Mouse (Mus musculus) lung, postnatal 25 days (tissue): ENCODE results near the gene Myo10.

Source experiments
- DNase-seq: peaks from one replicate; pipeline ENCODE4 v3.0.0; 2022; ENCODE audit warnings: low spot score

Myo10 gene

DNA sequence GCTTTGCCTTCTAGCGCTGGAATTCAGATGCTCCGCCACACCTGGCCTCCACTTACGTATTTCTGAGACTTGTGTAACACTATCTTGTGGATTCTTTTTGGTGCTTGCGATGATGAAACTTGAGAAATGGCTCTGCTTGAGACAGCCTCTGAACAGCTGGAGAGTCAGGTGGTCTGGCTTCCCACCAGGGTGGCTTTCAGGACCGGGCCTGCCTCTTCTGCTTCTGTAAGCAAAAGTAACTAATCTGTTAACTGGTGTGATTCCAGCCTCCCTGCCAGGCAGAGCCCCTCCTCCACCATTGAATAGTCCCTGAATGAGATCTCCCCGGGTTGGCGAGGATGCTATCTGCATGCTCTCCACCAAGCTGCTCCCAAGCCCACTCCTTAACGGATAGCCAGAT is 140.0 kb downstream of the Myo10 start:
- peak; percentile 14 for DNase-seq

DNA sequence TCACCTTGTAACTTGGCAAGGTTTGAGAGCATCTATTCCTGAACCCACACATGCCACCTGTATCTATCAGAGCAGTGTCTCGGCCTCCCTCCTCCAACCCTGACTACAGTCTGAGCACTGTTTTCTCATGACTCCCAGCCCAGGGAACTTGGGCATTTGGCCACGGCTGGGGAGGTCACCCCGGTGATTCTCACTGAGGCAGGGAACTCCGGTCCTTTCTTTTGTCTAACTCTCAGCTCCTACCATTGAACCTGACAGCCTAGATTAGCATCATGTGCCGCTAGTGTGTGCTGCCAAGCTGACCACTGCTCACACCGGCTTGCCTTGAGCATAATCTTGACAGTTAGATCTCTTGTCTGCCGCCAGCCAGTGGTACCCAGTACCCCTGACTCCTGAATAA is 140.8 kb downstream of the Myo10 start:
- no peak for DNase-seq

DNA sequence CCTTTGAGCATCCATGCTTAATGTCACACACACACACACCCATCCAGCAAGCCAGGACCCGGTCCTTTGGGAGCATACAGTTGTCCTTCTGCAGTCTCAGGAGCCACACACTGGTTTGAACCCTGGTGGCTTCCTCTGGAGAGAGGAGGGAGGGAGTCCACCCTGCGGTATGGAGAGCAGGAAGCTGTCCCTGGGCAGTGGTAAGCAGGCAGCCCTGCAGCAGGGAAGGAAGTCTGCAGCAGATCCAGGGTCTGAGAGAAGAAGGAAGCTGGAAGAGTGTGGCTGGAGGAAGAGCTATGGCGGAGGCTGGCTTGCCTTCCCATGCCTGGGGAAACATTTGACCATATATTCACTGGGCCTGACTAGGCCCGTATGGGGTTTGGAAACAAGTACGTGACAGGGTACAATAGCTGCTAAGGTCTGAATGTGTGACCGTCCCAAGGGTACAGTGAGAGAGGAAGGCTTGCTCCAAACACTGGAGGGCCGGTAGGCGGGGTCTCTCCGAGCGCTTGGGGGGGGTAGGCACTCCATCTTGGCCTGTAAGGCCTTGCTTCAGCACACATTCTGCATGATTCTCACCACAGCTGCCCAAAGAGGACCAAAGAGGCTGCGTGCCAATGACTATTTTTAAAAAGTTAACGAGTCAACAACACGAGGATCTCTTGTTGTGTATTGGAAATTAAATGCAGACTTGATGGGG is 142.5 kb downstream of the Myo10 start:
- no peak for DNase-seq

DNA sequence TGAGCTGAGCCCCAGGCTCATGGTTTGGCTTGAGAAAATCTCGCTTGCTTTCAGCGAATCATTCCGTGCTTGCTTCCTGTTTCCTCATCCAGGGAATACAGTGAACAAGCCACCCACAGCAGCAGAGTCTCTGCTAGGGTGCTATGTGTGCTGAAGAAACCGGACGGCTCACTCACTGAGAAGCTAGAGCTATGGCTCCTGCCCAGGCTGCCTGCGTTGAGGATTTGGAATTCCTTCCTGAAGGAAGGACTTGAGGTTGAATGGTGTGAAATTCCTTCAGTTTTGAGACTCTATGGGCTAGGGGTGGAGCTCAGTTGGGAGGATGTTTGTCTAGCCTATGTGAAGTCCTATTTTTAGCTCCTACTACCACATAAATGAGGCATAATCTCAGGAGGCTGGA is 145.5 kb downstream of the Myo10 start:
- peak; percentile 21 for DNase-seq

DNA sequence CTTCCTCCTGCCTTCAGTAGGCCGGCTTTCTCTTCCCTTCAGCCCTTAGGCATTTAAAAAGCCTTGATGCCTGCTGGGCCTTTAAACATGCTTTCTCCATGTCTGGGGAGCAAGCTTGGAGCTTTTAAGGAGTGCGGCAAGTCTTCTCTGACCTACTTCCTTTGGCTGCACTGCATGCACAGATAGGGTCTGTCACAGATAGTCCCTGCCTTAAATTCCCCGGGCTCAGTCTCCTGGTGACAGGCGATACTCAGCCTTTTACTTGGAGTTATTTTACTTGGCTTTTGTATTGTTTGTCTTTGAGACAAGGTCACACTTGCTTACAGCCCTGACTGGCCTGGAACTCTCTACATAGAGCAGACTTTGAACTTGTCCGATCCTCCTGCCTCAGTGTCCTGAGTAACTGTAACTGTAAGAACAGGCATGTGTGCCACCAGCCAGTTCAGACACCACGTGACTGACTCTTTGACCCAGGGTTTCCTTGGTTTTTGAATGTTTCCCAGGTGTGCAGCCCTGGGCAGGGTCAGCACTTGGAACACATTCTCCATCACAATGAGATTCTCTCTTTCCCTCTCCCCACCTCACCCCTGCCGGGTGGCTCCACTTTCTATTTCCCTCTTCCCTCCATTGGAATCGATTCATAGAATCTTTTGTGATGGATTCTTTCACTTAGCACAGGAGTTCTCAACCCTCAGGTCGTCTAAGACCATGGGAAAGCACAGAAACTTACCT is 147.4 kb downstream of the Myo10 start:
- no peak for DNase-seq

DNA sequence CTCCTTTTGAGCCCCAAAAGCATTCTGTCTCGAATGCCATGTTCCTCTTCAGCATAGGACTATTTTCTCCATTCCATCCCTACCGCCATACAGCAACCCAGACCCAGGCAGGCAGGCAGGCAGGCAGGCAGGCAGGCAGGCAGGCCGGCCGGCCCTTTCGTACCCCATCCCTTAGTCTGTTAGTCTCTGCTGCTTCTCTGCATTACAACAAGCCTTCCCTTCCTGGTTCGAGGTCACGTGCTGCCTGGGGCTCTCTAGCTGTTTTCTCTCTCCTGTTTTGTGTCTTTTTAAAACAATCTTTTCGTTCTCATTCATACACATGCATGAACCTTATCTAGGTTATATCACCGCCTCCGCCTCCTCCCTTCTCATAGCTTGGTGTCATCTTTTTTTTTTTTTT is 149.5 kb downstream of the Myo10 start:
- DNase-seq, result no peak

DNA sequence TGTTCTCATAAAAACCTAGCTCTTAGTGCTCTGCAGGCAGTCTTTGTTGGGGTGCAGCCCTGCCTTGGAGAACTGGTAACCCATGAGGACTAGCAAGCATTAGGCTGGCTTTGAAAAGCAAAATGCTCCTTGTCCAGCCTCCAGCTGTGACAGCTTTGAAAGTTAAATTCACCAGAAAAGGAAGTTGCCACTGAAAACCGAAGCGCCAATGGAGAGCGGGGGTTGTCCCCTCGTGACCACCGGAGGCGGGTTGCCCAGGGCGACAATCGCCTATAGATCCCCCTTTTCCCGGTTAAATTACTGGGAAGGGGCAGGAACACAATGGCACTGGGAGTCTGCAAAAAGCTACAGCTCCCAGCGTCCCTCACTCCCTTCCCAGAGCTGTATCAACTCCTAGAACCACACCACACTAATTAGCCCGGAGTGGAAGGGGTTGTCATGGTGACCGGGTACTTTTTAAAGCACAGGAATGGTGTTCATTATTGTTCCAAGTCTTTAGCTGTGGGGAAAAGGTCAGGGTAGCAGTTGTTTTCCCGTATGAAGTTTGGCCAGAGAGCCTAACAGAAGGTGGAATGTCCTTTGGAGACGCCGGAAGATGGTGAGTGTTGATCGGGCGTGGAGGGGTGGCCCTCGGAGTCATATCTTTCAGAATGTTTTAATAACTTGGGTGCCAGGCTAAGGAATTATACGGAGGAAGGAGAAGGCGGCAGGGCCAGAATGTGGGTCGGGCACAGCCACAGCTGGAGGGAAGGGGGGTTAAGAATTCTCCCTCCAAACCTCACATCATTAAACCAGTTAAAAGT is 151.6 kb downstream of the Myo10 start:
- peak; percentile 41 for DNase-seq

DNA sequence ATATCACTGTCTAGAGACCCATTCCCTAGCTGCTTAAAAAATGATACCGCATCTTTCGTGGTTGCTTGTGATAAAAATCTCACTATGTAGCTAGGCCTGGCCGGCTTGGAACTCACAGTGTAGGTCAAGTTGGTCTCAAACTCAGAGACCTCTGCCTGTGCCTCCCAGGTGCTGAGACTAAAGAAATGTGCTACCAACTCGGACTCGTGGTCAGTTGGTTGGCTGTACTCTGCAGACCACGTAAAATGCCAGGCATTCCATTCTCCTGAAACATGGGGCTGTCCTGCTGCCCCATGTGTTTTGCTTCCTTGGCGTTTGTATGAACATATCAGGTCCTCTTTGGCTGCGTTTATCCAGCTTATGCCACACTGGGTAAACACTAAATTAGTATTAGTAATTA is 156.6 kb downstream of the Myo10 start:
- DNase-seq, result no peak

DNA sequence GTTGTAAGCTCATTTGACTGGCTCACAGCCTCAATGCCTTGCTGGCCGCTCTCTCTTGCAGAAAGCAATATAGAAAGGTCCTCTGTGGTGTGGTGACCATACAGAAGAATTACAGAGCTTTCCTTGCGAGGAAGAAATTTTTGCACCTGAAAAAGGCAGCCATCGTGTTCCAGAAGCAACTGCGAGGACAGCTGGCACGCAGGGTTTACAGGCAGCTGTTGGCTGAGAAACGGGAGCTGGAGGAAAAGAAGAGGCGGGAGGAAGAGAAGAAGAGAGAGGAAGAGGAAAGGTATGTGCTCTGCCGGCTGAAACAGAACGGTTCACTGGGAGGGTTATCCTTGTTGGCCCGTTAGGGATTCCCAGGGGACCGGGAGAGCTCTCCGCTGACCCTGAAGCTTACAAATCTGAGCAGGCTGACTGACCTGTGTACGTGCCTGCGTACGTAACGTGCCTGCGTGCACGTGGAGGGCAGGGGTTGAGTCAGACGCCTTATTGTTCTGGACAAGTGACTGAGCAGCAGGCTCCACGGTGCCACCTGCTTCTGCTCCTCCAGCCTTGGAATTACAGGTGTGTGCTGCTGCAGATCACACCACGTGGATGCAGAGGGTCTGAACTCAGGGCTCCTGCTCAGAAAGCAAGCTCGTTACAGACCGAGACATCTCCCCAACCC is 157.3 kb downstream of the Myo10 start:
- DNase-seq, result no peak

DNA sequence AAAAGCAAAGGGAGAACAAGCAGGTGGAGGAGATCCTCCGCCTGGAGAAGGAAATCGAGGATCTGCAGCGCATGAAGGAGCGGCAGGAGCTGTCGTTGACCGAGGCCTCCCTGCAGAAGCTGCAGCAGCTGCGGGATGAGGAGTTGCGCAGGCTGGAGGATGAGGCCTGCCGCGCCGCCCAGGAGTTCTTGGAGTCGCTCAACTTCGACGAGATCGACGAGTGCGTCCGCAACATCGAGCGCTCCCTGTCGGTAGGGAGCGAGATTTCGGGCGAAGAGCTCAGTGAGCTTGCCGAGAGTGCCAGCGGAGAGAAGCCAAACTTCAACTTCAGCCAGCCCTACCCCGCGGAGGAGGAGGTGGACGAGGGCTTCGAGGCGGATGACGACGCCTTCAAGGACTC is 158.7 kb downstream of the Myo10 start:
- no peak for DNase-seq

DNA sequence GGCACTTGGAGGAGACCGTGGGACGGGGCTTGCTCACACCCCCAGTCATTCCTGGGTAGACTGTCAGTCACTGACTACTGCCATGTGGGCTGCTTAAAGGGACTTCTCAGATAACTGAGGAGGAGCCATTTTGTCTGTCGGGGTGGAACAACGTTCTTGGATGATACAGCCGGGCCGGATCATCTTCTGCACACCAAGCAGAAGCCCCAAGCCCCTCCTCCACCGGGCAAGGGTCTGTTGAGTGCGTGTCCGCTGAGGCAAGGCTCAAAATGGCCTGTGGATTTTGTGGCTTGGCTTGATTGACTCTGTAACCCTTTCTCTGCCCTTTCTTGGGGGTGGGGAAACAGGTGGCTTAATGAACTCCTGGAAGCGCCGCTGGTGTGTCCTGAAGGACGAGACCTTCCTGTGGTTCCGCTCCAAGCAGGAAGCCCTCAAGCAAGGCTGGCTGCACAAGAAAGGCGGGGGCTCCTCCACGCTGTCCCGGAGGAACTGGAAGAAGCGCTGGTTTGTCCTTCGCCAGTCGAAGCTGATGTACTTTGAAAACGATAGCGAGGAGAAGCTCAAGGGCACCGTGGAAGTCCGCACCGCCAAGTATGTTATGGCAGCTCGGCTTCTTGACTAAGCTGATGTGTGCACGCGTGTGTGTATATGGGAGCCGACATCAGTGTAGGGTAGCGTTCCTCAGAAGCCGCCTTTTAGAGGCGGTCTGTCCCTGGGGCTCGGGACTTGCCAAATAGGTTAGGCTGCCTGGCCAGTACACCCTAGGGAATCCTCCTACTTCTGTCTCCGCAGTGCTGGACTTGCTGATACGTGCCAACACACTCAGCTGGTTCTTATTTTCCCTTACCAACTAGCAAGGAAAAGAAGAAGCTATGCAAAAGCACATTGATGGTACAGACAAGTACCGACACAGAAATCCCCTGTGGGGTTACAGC is 163.4 kb downstream of the Myo10 start:
- no peak for DNase-seq

DNA sequence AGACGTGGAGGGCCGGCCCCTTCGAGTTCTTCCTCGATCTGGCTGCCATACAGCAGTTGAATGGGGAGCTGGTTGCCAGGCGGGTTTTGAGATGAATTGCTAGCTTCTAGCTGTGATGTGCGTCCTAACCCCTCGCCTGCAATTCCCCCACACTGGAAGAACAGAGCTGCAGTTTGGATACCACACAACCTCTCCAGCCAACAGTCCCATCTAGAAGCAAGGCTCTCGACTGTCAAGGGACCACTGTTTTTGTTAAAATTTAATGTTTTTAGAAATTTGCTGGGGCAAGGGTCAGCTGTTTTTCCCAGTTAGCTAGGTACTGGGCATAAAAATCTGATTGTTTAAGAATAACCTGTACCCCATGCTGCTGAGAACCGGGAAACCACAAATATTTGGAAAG is 165.1 kb downstream of the Myo10 start:
- no peak for DNase-seq

DNA sequence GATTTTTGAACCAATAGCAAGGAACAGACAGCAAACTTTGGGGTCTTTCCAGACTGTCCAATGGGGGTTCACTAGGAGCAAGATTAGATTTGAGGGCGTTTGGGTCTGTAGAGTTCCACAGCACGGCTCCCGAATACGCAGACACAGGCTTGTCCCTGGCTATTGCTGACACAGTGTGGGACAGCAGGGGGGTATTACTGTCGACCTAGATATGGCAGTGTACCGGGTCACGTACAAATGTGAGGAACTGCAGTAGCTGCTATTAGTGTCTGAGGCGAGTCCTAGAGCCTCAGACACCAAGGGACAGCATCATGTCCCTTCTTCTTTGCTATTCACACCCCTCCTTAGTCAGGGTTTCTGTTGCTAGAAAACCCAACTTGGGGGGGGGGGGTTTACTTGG is 165.6 kb downstream of the Myo10 start:
- DNase-seq, result no peak

DNA sequence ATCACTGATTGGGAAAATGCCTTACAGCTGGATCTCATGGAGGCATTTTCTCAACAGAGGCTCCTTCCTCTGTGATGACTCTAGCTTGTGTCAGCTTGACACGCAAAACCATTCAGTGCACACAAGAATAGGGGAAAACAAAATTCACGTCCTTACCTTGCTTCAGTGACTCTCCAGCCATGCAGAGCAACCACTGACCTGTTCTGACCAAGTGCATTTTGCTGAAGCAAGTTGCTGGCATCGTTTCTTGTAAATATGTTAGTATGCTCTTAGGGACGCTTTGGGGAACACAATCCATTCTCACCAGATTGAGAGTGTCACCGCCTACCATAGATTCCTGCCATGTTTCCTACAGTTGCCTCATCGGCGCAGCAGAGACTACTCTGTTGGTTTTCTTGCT is 166.2 kb downstream of the Myo10 start:
- DNase-seq, result no peak

DNA sequence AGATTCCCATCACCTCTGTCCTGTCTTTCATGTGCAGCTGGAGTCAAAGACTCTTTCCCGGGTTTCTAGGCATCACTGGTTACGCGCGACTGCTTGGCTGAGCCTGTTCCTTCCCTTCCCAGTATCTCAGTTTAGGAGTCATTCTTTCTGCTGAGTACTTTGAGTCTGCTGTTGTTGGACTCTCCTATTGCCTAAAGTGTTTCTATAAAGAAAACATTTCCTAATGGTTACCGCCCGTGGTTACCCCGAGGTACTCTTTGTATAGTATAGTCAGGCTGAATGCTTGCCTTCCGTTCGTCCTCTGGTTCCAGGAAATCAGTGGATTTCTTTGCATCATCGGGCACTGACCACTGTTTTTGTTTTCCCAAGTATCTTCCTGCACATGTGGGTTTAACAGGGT is 166.9 kb downstream of the Myo10 start:
- no peak for DNase-seq

DNA sequence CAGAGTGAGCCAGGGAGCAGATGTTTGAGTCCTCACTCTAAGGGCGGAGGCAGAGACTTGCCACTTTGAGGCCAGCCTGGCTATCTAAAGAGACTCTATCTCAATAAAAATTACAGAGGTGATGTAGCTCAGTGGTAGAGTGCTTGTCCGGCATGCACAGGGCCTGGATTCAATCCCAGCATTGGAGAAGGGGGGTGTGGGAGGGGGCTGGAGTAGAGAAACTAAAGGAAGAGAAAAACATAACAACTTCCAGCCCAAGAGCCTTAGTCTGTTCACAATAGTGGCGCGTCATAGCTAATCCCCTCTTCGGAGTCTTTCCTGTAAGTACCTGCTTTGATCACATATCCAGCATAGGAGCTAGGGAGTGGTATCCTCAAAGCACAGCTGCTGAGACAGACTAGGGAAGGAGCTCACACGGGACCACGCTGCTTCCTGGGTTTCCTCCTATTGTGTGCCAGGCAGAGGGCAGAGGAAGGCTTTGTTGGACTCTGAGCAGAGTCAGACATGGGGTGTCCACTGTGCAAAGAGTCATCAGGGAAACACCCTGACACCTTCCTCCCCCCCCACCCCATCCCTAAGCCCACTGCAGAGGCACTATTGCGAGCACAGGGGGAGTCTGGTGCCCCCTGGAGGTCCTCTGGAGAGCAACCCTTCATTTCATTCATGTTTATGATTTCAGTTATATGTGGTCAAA is 169.5 kb downstream of the Myo10 start:
- peak; percentile 28 for DNase-seq

DNA sequence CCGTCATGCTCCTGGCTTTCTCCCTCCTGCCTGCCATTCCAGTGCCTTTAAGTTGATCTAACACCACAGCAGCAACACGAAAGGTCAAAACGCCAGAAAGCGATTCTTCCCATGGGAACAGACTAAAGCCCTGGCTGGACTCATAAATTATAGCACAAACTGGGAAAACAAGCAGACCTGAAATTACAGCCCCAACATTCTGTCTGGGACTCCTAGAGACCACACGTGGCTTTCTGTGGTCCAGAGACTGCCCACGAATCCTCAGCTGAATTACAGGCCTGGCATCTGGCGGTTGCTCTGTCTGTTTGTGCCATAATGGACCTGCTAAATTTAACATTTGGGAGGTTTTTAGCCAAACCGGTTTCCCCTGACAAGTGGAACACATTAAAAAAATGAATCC is 171.8 kb downstream of the Myo10 start:
- no peak for DNase-seq

DNA sequence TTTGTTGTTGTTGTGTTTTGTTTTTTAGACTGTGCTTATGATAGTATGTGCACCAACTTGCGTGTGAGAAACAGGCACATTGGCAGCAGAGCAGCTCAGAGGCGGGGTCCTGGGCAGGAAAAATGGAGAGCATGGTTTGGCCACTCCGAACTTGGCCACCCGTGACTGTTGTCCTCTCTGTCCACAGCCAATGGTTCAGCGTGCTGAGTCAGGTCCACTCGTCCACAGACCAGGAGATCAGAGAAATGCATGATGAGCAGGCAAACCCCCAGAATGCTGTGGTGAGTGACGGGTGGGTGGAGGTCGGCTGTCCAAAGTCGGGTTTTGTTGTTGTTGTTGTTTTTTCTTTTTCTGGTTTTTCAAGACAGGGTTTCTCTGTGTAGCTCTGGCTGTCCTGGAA is 173.2 kb downstream of the Myo10 start:
- no peak for DNase-seq

DNA sequence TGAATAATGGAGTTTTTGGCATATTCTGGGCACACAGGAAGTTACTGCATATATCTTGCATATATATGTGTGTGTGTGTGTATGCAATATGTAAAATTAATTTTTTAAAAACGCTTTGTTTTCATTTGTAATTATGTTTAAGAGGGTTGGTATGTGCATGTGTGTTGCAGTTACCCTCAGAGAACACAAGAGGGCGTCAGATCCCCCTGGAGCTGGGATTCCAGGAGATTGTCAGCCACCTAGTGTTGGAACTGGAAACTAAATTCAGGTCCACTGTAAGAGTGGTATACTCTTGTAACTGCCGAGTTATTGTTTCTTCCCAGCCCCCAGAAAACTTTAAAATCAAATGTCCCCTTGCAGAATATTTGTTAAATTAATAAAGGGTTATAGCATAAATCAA is 174.0 kb downstream of the Myo10 start:
- peak; percentile 16 for DNase-seq

DNA sequence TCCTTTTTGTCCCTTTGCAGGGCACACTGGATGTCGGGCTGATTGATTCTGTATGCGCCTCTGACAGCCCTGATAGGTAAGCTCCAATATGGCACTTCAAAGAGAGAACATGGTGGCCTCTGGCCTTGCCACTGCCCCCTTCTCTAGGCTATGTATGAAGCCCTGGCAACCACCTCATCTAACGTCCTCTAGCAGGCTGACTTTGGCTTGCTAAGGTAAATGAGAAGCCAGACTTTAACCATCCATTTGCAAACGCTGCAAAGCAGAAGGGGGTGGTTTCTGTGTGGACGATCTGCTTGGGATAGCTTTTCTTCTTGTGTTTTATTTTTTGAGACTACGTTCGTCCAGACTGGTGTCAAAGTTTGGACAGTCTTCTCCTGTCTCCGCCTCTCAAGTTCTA is 174.9 kb downstream of the Myo10 start:
- no peak for DNase-seq

DNA sequence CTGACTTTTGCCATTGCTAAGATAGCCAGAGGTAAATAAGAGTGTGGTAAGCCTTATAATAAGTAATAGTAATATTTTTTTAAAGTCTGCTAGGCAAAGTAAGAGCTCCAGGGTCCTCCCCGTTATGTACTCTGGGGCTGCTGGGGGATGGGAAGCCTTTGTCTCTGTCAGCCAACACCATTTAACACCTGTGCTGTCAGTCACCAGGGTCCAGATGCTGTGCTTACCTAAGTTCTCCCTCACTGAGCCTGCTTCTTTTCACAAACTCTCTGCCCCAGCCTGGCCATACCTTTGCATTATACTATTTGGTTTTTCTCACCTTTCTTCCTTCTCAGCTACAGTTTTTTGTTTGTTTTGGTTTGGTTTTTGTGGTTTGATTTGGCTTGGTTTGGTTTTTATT is 175.6 kb downstream of the Myo10 start:
- DNase-seq, result no peak
